Mouse (Mus musculus) ovary, adult 18-20 months (tissue): ENCODE results near the gene Pbxip1.
"Not testable (repeated sequence)": the region's sequence is repeated elsewhere in the genome, so short reads cannot be mapped to it uniquely, and the experiment has no call there.

ENCODE experiments used
- DNase-seq: peaks from one replicate; pipeline ENCODE4 v3.0.0; 2022; ENCODE audit warnings: low spot score, mixed read lengths

Pbxip1 gene

GRCm38 (mm10) chr3:89409701-89410100 lies 26.8 kb upstream of the Pbxip1 start:
- no peak for DNase-seq

- no peak for DNase-seq
Measured at GRCm38 (mm10) chr3:89410864-89411263, 25.6 kb upstream of the Pbxip1 start.

GRCm38 (mm10) chr3:89411490-89412393 lies 24.8 kb upstream of the Pbxip1 start, which contains the start of gene Flad1:
Gene Flad1, minus strand, starts transcription at chr3:89411870.
- peak; percentile 97 for DNase-seq

- DNase-seq: no peak
Measured at GRCm38 (mm10) chr3:89416158-89416557, 20.3 kb upstream of the Pbxip1 start.

GRCm38 (mm10) chr3:89417131-89417530 lies 19.4 kb upstream of the Pbxip1 start:
- DNase-seq: no peak

- DNase-seq: no peak
Measured at GRCm38 (mm10) chr3:89417840-89418169, 18.7 kb upstream of the Pbxip1 start.

- DNase-seq: peak; percentile 98
Measured at GRCm38 (mm10) chr3:89418170-89418860, 18.2 kb upstream of the Pbxip1 start, which contains the start of the genes Cks1b and Shc1. Gene Cks1b, minus strand, starts transcription at chr3:89418383. Gene Shc1, plus strand, starts transcription at chr3:89418443.

GRCm38 (mm10) chr3:89418861-89419250 lies 17.6 kb upstream of the Pbxip1 start:
- peak; percentile 73 for DNase-seq

- DNase-seq: peak; percentile 50
Measured at GRCm38 (mm10) chr3:89419571-89419970, 16.9 kb upstream of the Pbxip1 start.

GRCm38 (mm10) chr3:89419981-89420380 lies 16.5 kb upstream of the Pbxip1 start:
- no peak for DNase-seq

- no peak for DNase-seq
Measured at GRCm38 (mm10) chr3:89420421-89420820, 16.1 kb upstream of the Pbxip1 start.

GRCm38 (mm10) chr3:89421002-89421774 lies 15.3 kb upstream of the Pbxip1 start:
- peak; percentile 83 for DNase-seq

GRCm38 (mm10) chr3:89421810-89422473 lies 14.6 kb upstream of the Pbxip1 start:
- no peak for DNase-seq

GRCm38 (mm10) chr3:89422556-89423205 lies 13.8 kb upstream of the Pbxip1 start:
- DNase-seq: no peak

- DNase-seq: no peak
Measured at GRCm38 (mm10) chr3:89424416-89425140, 11.9 kb upstream of the Pbxip1 start.

GRCm38 (mm10) chr3:89425141-89425525 lies 11.4 kb upstream of the Pbxip1 start:
- no peak for DNase-seq

- DNase-seq: no peak
Measured at GRCm38 (mm10) chr3:89425876-89426275, 10.6 kb upstream of the Pbxip1 start.

- DNase-seq: not testable (repeated sequence)
Measured at GRCm38 (mm10) chr3:89429021-89429420, 7.5 kb upstream of the Pbxip1 start.

GRCm38 (mm10) chr3:89430171-89431159 lies 6.0 kb upstream of the Pbxip1 start, which contains the start of gene Pygo2:
Gene Pygo2, plus strand, starts transcription at chr3:89430214.
- peak; percentile 97 for DNase-seq
